Mouse (Mus musculus) 3134 (cell line): Measurements from ENCODE around the gene Pxk.

Source experiments
- DNase-seq: peaks from one replicate; pipeline ENCODE4 v3.0.0-alpha.2; 2011; ENCODE audit warnings: low spot score; ENCODE audit not compliant: insufficient read length; ENCODE audit errors: extremely low read depth

The Pxk gene

DNA sequence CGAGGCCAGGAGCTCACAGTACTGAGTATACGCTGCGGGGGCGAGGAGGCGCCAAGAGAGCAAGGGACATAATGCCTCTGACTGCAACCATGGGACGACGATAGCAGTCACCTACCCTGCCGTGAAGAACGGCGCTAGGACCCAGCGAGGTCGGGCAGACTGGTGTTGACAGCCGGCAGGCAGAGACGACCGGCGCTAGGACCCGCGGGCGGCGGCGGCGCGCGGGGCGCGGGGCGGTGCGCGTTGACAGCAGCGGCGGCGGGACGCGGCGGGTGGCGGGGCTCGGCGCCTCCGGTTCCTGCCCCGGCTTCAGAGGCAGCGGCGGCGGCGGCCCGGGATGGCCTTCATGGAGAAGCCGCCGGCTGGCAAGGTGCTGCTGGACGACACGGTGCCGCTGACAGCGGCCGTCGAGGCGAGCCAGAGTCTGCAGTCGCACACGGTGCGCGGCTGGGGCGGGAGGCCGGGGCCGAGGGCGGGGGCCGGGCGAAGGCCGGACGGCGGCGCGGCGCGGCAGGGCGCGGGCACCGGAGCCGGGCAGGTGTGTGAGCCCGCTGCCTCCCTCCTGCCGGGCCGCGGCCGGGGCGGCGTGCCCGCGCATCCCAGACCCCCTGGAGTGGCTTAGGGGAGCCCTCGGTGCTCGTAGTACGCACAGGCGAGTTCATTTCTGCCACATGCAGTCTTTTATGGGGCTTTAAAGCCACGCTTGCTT, at the start of gene Pxk:
Pxk (plus strand) TSS at position 234 of the 709 bp plus-strand sequence.
- peak; percentile 78 for DNase-seq

DNA sequence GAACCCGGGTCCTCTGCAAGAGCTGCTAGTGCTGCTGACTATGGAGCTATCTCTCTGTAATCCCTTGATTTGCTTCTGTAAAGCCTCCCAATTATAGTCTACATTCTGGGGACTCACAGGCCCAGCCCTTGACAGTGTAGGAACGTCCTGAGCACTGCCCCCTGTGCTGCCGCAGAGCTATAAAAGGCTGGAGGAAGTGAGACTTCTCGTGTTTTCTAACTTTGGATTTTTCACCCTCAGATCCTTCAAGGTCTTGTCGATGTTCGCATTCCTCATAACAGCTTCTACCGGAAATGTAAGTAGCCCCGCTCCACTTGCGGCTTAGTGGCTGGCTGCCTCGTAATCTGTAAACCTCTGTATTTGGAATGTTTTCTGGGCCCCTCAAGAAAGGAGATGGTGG, 48.7 kb upstream of the Pxk start:
- no peak for DNase-seq

- DNase-seq: no peak
Observed at GRCm38 (mm10) chr14:8051869-8052268, 46.1 kb upstream of the Pxk start.

DNA sequence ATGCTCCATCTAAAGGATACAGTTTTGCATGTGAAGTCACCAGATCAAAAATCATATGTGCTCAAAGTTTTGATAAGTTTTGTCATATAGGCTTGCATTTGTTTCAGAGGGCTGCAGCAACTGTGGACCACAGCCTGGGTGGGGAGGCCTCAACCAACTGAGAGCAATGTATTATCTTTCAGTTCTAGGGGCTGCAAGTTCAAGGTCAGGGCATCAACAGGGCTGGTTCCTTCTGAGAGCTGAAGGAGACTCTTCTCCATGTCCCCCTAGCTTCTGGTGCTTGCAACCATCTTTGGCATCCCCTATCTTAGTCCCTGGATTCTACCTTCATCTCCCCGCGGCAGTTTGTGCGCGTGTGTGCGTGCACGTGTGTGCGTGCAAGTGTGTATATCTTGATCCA, 45.4 kb upstream of the Pxk start:
- DNase-seq: no peak

- DNase-seq: no peak
Observed at GRCm38 (mm10) chr14:8054310-8055102, 43.5 kb upstream of the Pxk start.

DNA sequence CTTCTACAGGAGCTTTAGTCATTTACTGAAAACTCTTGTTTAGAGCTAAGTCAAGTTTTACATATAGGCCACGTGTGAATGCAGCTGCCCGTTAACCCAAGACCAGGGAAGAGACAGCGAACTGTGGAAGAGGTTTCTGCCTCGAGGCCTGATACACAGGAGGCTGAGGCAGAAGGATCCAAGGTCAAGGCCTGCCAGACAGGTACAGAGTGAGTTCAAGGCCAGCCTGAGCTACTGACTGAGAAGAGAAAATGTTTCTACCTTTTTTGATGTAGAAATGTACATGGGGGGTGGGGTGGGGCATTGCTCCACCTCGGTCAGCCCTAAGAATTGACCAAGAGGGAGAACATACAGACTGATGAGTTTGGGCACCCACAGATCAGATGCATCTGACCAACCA, 41.9 kb upstream of the Pxk start:
- DNase-seq: no peak

GRCm38 (mm10) chr14:8059938-8060337, 38.1 kb upstream of the Pxk start:
- no peak for DNase-seq

DNA sequence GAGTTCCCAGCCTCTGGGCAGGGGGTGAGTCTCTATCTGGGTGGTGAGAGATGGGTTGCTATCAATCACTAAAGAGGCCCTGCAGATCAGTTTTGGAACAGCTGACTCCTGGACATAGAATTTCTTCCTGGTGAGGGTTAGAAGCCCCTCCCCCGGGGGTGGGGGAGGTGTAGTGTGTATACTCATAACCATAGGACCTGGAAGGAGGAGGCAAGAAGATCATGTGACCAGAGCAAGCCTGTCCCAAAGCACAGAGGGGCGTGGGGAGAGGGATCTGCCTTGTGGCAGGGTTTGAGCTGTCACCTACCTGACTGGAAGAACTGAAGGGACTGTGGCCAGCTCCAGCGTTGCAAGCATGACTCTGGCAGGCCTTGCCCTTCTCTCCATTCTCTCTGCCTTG, 35.9 kb upstream of the Pxk start:
- no peak for DNase-seq

DNA sequence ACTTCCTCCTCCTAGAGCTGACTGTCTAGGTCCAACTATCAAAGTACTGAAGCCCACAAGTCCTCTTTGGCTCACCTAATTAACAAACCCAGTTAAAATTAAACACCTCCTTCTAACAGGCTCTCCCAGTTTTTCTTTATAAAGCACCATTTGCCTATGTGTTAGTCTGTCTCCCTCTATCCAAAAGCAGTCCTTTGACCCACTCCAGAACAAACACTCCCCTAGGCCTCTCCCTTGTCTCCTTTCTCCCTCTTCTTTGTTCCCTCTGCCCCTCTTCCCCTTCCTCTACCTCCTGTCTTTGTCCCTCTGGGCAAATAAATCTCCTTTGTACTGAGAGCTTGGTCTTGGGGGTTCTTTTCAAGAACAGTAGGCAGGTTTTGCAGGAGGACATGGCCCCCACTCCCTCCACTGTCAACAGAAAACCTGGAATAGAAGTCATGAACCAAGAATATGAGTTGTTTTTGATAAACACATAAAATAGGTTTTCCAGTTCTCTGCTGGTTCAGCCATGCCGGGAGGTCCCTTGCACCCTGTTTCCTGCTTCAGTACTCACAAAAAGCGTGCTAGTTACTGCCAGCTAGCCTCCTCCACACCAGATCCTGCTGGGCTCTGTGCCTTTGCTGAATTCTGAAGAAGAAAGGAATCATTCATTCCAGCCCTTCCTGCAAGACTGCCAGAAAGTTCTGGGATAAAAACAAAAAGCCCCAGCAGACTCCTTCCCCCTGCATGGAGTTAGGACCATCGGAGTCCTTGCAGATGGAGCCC, 35.3 kb upstream of the Pxk start:
- DNase-seq: no peak

DNA sequence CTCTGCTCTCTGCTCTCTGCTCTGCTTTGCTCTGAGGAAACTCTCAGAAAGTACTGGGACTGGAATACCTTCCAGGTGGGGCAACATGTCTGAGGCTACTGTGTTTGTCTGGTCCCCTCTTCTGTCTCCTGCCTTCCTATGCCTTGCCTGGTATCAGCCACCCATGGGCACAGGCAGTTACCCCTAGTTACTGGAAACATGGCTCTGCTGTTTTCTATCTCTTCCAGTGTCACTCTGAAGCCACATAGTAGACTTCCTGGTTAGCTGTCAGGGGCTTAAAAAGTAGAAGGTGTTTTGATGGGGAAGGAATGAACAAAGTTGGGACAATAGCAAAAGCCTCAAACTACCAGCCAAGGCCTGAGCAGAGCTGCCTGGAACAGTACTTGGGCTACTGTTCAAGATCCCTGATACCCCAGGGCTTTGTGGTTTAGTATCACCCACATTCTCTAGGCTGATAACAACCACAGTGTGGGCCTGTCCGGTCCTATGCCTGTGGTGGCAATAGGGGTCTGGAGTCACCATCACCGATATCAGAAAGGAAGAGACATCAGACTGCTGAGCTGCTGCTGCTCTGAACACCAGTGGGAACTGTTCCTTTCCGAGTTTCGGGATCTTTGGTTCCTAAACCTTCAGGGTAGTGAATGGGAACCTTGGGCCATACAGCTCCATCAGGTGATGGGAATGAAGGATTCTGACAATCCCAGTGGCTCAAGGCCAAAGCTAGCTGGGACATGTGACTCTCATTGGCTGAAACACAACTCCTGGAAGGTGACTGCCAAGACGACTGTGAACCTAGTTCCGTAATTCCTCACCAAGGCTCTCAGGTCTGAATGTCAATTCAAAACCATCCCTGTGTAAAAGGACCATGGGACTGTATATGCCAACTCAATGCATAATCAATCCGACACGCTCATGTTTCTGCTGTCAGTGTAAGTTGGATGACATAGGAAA, 33.9 kb upstream of the Pxk start:
- no peak for DNase-seq

- DNase-seq: peak; percentile 92
Observed at GRCm38 (mm10) chr14:8080165-8080679, 17.8 kb upstream of the Pxk start, which contains the start of gene Rpp14. Gene Rpp14 (plus strand): TSS chr14:8080367.

GRCm38 (mm10) chr14:8080718-8081117, 17.3 kb upstream of the Pxk start:
- DNase-seq: no peak

DNA sequence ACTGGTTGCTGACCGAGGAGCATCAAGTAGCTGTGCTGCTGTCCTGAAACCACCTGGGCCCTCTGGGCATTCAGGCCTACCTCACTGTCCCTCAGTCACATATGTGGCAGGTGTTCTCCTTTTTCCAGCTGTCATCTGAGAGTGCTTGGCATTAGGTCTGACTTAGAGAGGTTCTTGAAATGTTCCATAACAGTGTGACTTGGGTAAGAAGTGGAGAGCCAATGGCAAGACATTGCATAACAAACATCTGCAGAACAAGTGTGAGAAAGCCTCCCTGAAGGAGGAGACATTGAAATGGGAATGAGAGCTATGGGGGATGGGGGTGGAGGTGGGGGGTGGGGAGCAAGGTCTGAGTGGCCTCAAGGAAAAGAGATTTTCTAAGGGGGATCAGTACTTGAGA, 15.1 kb upstream of the Pxk start:
- no peak for DNase-seq

DNA sequence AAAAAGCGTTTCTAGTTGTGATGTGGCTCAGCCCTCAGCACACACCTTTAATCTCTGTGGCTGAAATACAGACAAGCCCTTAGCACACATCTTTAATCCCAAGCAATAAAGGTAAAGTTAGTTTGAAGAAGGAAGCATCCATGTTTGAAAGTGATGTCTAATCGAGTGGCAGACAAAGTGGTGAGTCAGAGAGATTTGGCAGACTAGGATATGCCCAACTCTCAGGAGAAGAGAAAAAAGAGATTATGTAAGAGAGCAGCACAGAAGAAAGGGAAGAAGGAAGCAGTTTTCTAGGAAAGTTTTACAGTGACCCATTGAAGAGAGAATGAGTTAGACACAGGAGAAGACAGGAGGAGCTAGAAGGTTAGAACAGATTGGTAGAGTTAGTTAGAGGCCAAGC, 9.0 kb upstream of the Pxk start:
- peak; percentile 23 for DNase-seq

GRCm38 (mm10) chr14:8092573-8092972, 5.4 kb upstream of the Pxk start:
- DNase-seq: peak; percentile 11

- no peak for DNase-seq
Observed at GRCm38 (mm10) chr14:8093427-8093826, 4.6 kb upstream of the Pxk start.

- DNase-seq: no peak
Observed at GRCm38 (mm10) chr14:8094931-8095561, 3.0 kb upstream of the Pxk start.

DNA sequence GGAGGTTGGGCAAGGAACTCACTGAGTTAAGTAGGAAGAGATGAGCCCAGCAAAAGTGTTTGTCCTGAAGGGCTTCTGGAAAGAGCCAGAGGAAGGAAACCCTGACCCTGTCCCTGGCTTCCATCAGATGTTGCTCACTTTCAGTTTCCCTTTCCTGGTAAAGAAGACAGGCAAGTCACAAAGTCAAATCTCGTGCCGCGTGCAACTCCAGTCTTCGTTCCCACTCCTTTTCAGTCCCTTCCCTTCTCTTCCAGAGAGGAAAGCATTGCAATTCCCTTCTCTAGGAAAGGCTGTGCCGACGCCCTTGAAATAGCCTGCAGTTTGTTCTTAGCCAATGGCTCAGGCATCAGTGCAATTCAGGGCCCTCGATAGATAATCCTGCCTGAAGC, 2.5 kb upstream of the Pxk start:
- no peak for DNase-seq

DNA sequence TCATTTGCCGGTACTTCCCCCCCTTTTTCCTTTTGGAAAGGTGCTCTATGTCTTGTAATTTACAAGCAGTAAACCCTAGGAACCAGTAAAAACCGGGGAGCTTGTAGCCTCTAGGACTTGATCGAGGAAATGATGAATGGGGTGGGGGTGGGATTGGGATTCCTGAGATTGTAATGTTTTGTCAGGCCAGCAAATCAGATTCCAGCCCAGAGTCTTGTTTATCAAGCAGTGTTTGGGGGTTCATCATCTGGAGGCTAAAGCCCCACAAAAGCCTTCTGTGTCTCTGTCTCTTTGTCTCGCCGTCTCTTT, 630 bp downstream of the Pxk start:
- DNase-seq: peak; percentile 30

- peak; percentile 41 for DNase-seq
Observed at GRCm38 (mm10) chr14:8099561-8100021, 1.6 kb downstream of the Pxk start.
